Mouse (Mus musculus) urinary bladder, postnatal 36 days (tissue): ENCODE measurements around the gene Akain1.

Source experiments
- DNase-seq, 2 experiments: peaks; one replicate each; pipeline ENCODE4 v3.0.0; 2022; ENCODE audit warnings: low spot score in 2 of 2, mixed read lengths in 1 of 2

Akain1 gene

GRCm38 (mm10) chr17:69479261-69479660, 40.1 kb downstream of the Akain1 start:
- DNase-seq, result no peak

GRCm38 (mm10) chr17:69487116-69487515, 48.0 kb downstream of the Akain1 start:
- no peak for DNase-seq

- DNase-seq, result no peak
Measured at GRCm38 (mm10) chr17:69487884-69488283, 48.8 kb downstream of the Akain1 start.

- no peak for DNase-seq
Measured at GRCm38 (mm10) chr17:69488826-69489225, 49.7 kb downstream of the Akain1 start.

- no peak for DNase-seq
Measured at GRCm38 (mm10) chr17:69492368-69492767, 53.2 kb downstream of the Akain1 start.

GRCm38 (mm10) chr17:69495531-69495930, 56.4 kb downstream of the Akain1 start:
- DNase-seq, result no peak

- DNase-seq, result no peak
Measured at GRCm38 (mm10) chr17:69496125-69496524, 57.0 kb downstream of the Akain1 start.

- no peak for DNase-seq
Measured at GRCm38 (mm10) chr17:69497315-69497714, 58.2 kb downstream of the Akain1 start.

GRCm38 (mm10) chr17:69498913-69499312, 59.8 kb downstream of the Akain1 start:
- DNase-seq, result no peak

GRCm38 (mm10) chr17:69499441-69499840, 60.3 kb downstream of the Akain1 start:
- DNase-seq, result no peak

GRCm38 (mm10) chr17:69506070-69506469, 66.9 kb downstream of the Akain1 start:
- no peak for DNase-seq

- no peak for DNase-seq
Measured at GRCm38 (mm10) chr17:69516344-69516907, 77.3 kb downstream of the Akain1 start.

GRCm38 (mm10) chr17:69531472-69531871, 92.3 kb downstream of the Akain1 start:
- DNase-seq, result no peak
